In genomic region chr6:52253511-52254500, GRCm38 (mm10) we compare ENCODE assay signal across 8 mouse cellular contexts. TPM values are rescaled to one million over a fixed set of nuclear protein-coding genes. Genes with fewer than 3 reads are reported as not detected.
DNase-seq lines count a peak whose midpoint lies in the region; ATAC-seq and TF ChIP-seq lines count a peak whose summit lies in the region.
"Had no signal": no experiment of that assay in that cellular context is flagged by ENCODE, and none has a peak within 500 bp of the region (broad histone marks: within the 10 kb centered on the region; RNA-seq: fewer than 3 reads in every experiment).

No protein-coding gene starts in this region.

- H3K4me2 ChIP-seq in liver, embryonic 12.5 days = 0 out of 2 replicates have a peak overlapping the region, but pooled peaks have one; percentile 18
- peak overlapping the region; percentile 32 for H3K4me2 ChIP-seq in intestine, embryonic 14.5 days (ENCODE audit: low read length)
- H3K4me2 ChIP-seq: hindbrain, embryonic 15.5 days had no signal

- no peak for TF ChIP-seq CTCF in brain, embryonic 14.5 days (IDR thresholded peaks at IDR 0.05; ENCODE audit: borderline replicate concordance, extremely low read depth, insufficient read depth, insufficient read length)

- H3K4me3 ChIP-seq in liver, embryonic 12.5 days = no peak overlapping the region
- peak overlapping the region; percentile 16; the same call in 1 of the 2 replicates for H3K4me3 ChIP-seq in intestine, embryonic 14.5 days (ENCODE audit: low read depth, low read length)
- H3K4me3 ChIP-seq: hindbrain, embryonic 15.5 days had no signal

- no peak for DNase-seq in liver
- DNase-seq in brain, embryonic 14.5 days (ENCODE audit: low read depth) = peak; percentile 63
- DNase-seq in intestine, embryonic 14.5 days (ENCODE audit: low spot score) = peak; percentile 84
- DNase-seq in retina, embryonic 14.5 days (ENCODE audit: low spot score) = peak; percentile 53
- no peak for DNase-seq in cerebellum, adult 9-10 months
- no peak for DNase-seq in adrenal gland, adult 8-10 months

- no peak for TF ChIP-seq POLR2A in brain, embryonic 14.5 days (IDR thresholded peaks at IDR 0.05; ENCODE audit: borderline replicate concordance, extremely low read depth, insufficient read depth, insufficient read length, poor library complexity, severe bottlenecking)

- H3K36me3 ChIP-seq in liver, embryonic 12.5 days = no peaks in the 10 kb centered on the region
- H3K36me3 ChIP-seq in intestine, embryonic 14.5 days (ENCODE audit: control insufficient read depth, insufficient read depth, low read length) = no peaks in the 10 kb centered on the region
- H3K36me3 ChIP-seq: hindbrain, embryonic 15.5 days had no signal

- H3K27me3 ChIP-seq in liver, embryonic 12.5 days (replicated peaks) = peaks cover 96% of the 10 kb centered on the region
- H3K27me3 ChIP-seq in intestine, embryonic 14.5 days (replicated peaks; ENCODE audit: control insufficient read depth, insufficient read depth, low read length) = peaks cover 97% of the 10 kb centered on the region

- ATAC-seq in liver, embryonic 12.5 days = no peak
- no peak for ATAC-seq in intestine, embryonic 14.5 days (replicated peaks; ENCODE audit: low FRiP score, low TSS enrichment, low read depth)

- H3K9ac ChIP-seq in liver, embryonic 12.5 days = no peak overlapping the region
- 0 out of 2 replicates have a peak overlapping the region, but pooled peaks have one; percentile 30 for H3K9ac ChIP-seq in intestine, embryonic 14.5 days (ENCODE audit: low read length)
- H3K9ac ChIP-seq: hindbrain, embryonic 15.5 days had no signal

- H3K27ac ChIP-seq in liver, embryonic 12.5 days = no peak overlapping the region
- H3K27ac ChIP-seq in intestine, embryonic 14.5 days (ENCODE audit: low read depth) = no peak overlapping the region
- H3K27ac ChIP-seq: hindbrain, embryonic 15.5 days had no signal

- H3K9me3 ChIP-seq in liver, embryonic 12.5 days (replicated peaks) = no peaks in the 10 kb centered on the region
- no peaks in the 10 kb centered on the region for H3K9me3 ChIP-seq in intestine, embryonic 14.5 days (ENCODE audit: control insufficient read depth, low read length)
- H3K9me3 ChIP-seq: hindbrain, embryonic 15.5 days had no signal

- 2% methylated on average over 59 of the region's 59 CpGs for WGBS in liver, embryonic 12.5 days (ENCODE audit: insufficient replicate concordance)
- 2% methylated on average over 59 of the region's 59 CpGs for WGBS in intestine, embryonic 14.5 days

- no peaks in the 10 kb centered on the region for H3K4me1 ChIP-seq in liver, embryonic 12.5 days
- H3K4me1 ChIP-seq in intestine, embryonic 14.5 days (replicated peaks; ENCODE audit: control insufficient read depth, insufficient read depth, low read length) = 0 out of 2 replicates have a peak, but pooled peaks cover 4% of the 10 kb centered on the region
- H3K4me1 ChIP-seq: hindbrain, embryonic 15.5 days had no signal

RNA-seq across cellular contexts. Expression of gene Hoxa13, which starts 6.9 kb away (rescaled TPM):
- not detected in 2 replicates for polyA plus RNA-seq in liver, embryonic 12.5 days (2016; fragmentation: Nextera tagmentation; extraction: Ambion mirVana)
- polyA plus RNA-seq in brain, embryonic 14.5 days (2012; rRNA removed) = 0.10 TPM in 1 of 2 replicates, not detected in the other
- 0.35 and 0.39 TPM in 2 replicates for polyA plus RNA-seq in intestine, embryonic 14.5 days (2014; fragmentation: Nextera tagmentation; extraction: Ambion mirVana)
- total RNA-seq in adrenal gland, adult 8-10 months (2022) = not detected
- polyA plus RNA-seq: hindbrain, embryonic 15.5 days had no signal

RNA-seq across cellular contexts. Expression of gene Hoxa11, which starts 8.2 kb away (rescaled TPM):
- 0.06 TPM in 1 of 2 replicates, not detected in the other for polyA plus RNA-seq in liver, embryonic 12.5 days (2016; fragmentation: Nextera tagmentation; extraction: Ambion mirVana)
- 0.04 TPM in 1 of 2 replicates, not detected in the other for polyA plus RNA-seq in brain, embryonic 14.5 days (2012; rRNA removed)
- 2.0 and 2.6 TPM in 2 replicates for polyA plus RNA-seq in intestine, embryonic 14.5 days (2014; fragmentation: Nextera tagmentation; extraction: Ambion mirVana)
- total RNA-seq in adrenal gland, adult 8-10 months (2022) = not detected
- polyA plus RNA-seq: hindbrain, embryonic 15.5 days had no signal

RNA-seq across cellular contexts. Expression of gene Hoxa10, which starts 13.2 kb away (rescaled TPM):
- 0.44 and 0.61 TPM in 2 replicates for polyA plus RNA-seq in liver, embryonic 12.5 days (2016; fragmentation: Nextera tagmentation; extraction: Ambion mirVana)
- polyA plus RNA-seq in brain, embryonic 14.5 days (2012; rRNA removed) = 0.08 and 0.23 TPM in 2 replicates
- 15.6 and 20.4 TPM in 2 replicates for polyA plus RNA-seq in intestine, embryonic 14.5 days (2014; fragmentation: Nextera tagmentation; extraction: Ambion mirVana)
- under 1 TPM in 2 of 4 experiments, not detected in 2; 0.15 to 0.16 TPM for total RNA-seq in adrenal gland, adult 8-10 months (2022)

RNA-seq across cellular contexts. Expression of gene Hoxa9, which starts 22.9 kb away (rescaled TPM):
- polyA plus RNA-seq in liver, embryonic 12.5 days (2016; fragmentation: Nextera tagmentation; extraction: Ambion mirVana) = 1.2 and 1.4 TPM in 2 replicates
- 0.10 TPM in 1 of 2 replicates, not detected in the other for polyA plus RNA-seq in brain, embryonic 14.5 days (2012; rRNA removed)
- 4.2 and 7.1 TPM in 2 replicates for polyA plus RNA-seq in intestine, embryonic 14.5 days (2014; fragmentation: Nextera tagmentation; extraction: Ambion mirVana)
- total RNA-seq in adrenal gland, adult 8-10 months (2022) = under 1 TPM in 3 of 4 experiments, not detected in 1; 0.27 to 0.56 (median 0.55) TPM

RNA-seq across cellular contexts. Expression of gene Hoxa7, which starts 32.2 kb away (rescaled TPM):
- 0.74 and 0.81 TPM in 2 replicates for polyA plus RNA-seq in liver, embryonic 12.5 days (2016; fragmentation: Nextera tagmentation; extraction: Ambion mirVana)
- 0.05 and 0.10 TPM in 2 replicates for polyA plus RNA-seq in brain, embryonic 14.5 days (2012; rRNA removed)
- polyA plus RNA-seq in intestine, embryonic 14.5 days (2014; fragmentation: Nextera tagmentation; extraction: Ambion mirVana) = 9.2 and 10.1 TPM in 2 replicates
- total RNA-seq in adrenal gland, adult 8-10 months (2022) = 10 to 100 TPM; 12.9 to 27.9 (median 19.1) TPM

Comparison
In these comparisons a context has a peak if more than half of its experiments do, and no peak if none do; other contexts are left out.
1. DNase-seq: peak in brain, embryonic 14.5 days (single experiment), intestine, embryonic 14.5 days (single experiment) and retina, embryonic 14.5 days (single experiment); none in liver (single experiment), cerebellum, adult 9-10 months (single experiment) and adrenal gland, adult 8-10 months (single experiment).
2. RNA of gene Hoxa10, which starts 13.2 kb away (polyA plus RNA-seq): 15.6 to 20.4 TPM in intestine, embryonic 14.5 days; 0.44 to 0.61 TPM in liver, embryonic 12.5 days and 0.08 to 0.23 TPM in brain, embryonic 14.5 days; every median in the first group is over 10 times any median in the second.